In the genomic region with DNA sequence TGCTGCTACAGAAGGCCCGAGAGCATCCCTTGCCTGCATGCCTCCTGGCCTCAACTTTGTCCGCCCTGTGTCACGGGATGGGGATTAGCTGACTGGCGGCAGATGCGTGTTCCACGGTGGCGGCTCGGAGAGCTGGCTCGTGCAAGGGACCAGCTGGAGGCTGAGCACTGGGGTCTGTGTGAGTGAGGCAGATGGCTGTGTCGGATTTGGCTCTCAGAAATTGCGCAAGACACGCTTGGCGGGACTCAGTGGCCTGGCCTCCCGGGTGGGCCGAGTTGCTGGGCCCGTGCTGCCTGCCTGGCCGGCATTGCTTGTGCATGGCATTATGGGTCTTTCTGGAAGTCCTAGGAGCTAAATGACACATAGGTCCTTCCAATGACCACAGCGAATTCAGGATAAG, we compare ENCODE assay signal across 10 mouse cellular contexts.
DNase-seq lines count a peak whose midpoint lies in the region; ATAC-seq lines count a peak whose summit lies in the region.
"Had no signal": no experiment of that assay in that cellular context is flagged by ENCODE, and none has a peak within 500 bp of the region (broad histone marks: within the 10 kb centered on the region; RNA-seq: fewer than 3 reads in every experiment).

No protein-coding gene starts in this region.

- no peak overlapping the region for H3K4me3 ChIP-seq in neural tube, embryonic 11.5 days (ENCODE audit: low read depth, low read length)
- no peak overlapping the region for H3K4me3 ChIP-seq in forebrain, embryonic 11.5 days (ENCODE audit: low read depth, low read length)
- H3K4me3 ChIP-seq in hindbrain, embryonic 11.5 days (ENCODE audit: low read depth, low read length), result no peak overlapping the region
- H3K4me3 ChIP-seq: heart, embryonic 13.5 days; megakaryocyte, embryonic 14.5 days had no signal

- no peaks in the 10 kb centered on the region for H3K9me3 ChIP-seq in neural tube, embryonic 11.5 days (ENCODE audit: control insufficient read depth, low read length)
- H3K9me3 ChIP-seq in forebrain, embryonic 11.5 days (ENCODE audit: control insufficient read depth, low read length), result no peaks in the 10 kb centered on the region
- no peaks in the 10 kb centered on the region for H3K9me3 ChIP-seq in hindbrain, embryonic 11.5 days (ENCODE audit: control insufficient read depth, low read length)
- H3K9me3 ChIP-seq: heart, embryonic 13.5 days; megakaryocyte, embryonic 14.5 days had no signal

- H3K36me3 ChIP-seq in neural tube, embryonic 11.5 days (ENCODE audit: control insufficient read depth, insufficient read depth, low read length), result no peaks in the 10 kb centered on the region
- no peaks in the 10 kb centered on the region for H3K36me3 ChIP-seq in forebrain, embryonic 11.5 days (ENCODE audit: control insufficient read depth, insufficient read depth, low read length)
- H3K36me3 ChIP-seq in hindbrain, embryonic 11.5 days (ENCODE audit: control insufficient read depth, insufficient read depth, low read length), result no peaks in the 10 kb centered on the region
- H3K36me3 ChIP-seq: heart, embryonic 13.5 days had no signal

- H3K27me3 ChIP-seq in neural tube, embryonic 11.5 days (ENCODE audit: control insufficient read depth, insufficient read depth, low read length), result no peaks in the 10 kb centered on the region
- H3K27me3 ChIP-seq in forebrain, embryonic 11.5 days (ENCODE audit: control insufficient read depth, insufficient read depth, low read length), result peaks cover 24% of the 10 kb centered on the region
- peaks cover 2% of the 10 kb centered on the region; the same call in 1 of the 2 replicates for H3K27me3 ChIP-seq in hindbrain, embryonic 11.5 days (ENCODE audit: control insufficient read depth, insufficient read depth, low read length)

- peak; percentile 60; the same call in 1 of the 2 replicates for ATAC-seq in neural tube, embryonic 11.5 days (ENCODE audit: insufficient read depth, low FRiP score, low TSS enrichment)
- ATAC-seq in forebrain, embryonic 11.5 days (replicated peaks; ENCODE audit: low FRiP score), result peak; percentile 29; the same call in 1 of the 2 replicates
- ATAC-seq in hindbrain, embryonic 11.5 days (ENCODE audit: low FRiP score), result peak; percentile 52; the same call in 1 of the 2 replicates
- no peak for ATAC-seq in frontal cortex, adult (ENCODE audit: low TSS enrichment)
- no peak for ATAC-seq in megakaryocyte, adult 5-6 weeks (ENCODE audit: poor library complexity, severe bottlenecking)

- 58% methylated on average over 18 of the region's 18 CpGs for WGBS in neural tube, embryonic 11.5 days
- 42% methylated on average over 18 of the region's 18 CpGs for WGBS in forebrain, embryonic 11.5 days
- 45% methylated on average over 18 of the region's 18 CpGs for WGBS in hindbrain, embryonic 11.5 days

- DNase-seq in neural tube, embryonic 11.5 days (ENCODE audit: low spot score), result peak; percentile 71
- DNase-seq in neural tube, embryonic 10.5 days (ENCODE audit: extremely low spot score, low spot score), result no peak
- DNase-seq in forebrain, embryonic 11.5 days (ENCODE audit: low spot score), result peak; percentile 78
- DNase-seq in hindbrain, embryonic 11.5 days (ENCODE audit: low spot score), result peak; percentile 62
- peak; percentile 69 to 93 for DNase-seq in lung, postnatal 4 days
- DNase-seq in adrenal gland, postnatal 4 days (ENCODE audit: low spot score in 2 of 2), result no peak

- H3K4me2 ChIP-seq in neural tube, embryonic 11.5 days (ENCODE audit: low read depth), result no peak overlapping the region
- no peak overlapping the region for H3K4me2 ChIP-seq in forebrain, embryonic 11.5 days (ENCODE audit: low read depth, low read length, severe bottlenecking)
- no peak overlapping the region for H3K4me2 ChIP-seq in hindbrain, embryonic 11.5 days (replicated peaks; ENCODE audit: low read depth, low read length)
- H3K4me2 ChIP-seq: heart, embryonic 13.5 days had no signal

- peak overlapping the region; percentile 21 for H3K27ac ChIP-seq in neural tube, embryonic 11.5 days (ENCODE audit: low read depth, low read length)
- peak overlapping the region; percentile 28; the same call in 1 of the 2 replicates for H3K27ac ChIP-seq in forebrain, embryonic 11.5 days (ENCODE audit: low read depth, low read length)
- peak overlapping the region; percentile 37; the same call in 1 of the 2 replicates for H3K27ac ChIP-seq in hindbrain, embryonic 11.5 days (ENCODE audit: low read depth, low read length)
- H3K27ac ChIP-seq: heart, embryonic 13.5 days had no signal

- H3K4me1 ChIP-seq in neural tube, embryonic 11.5 days (ENCODE audit: control insufficient read depth, insufficient read depth, low read length), result peaks cover 33% of the 10 kb centered on the region
- peaks cover 39% of the 10 kb centered on the region for H3K4me1 ChIP-seq in forebrain, embryonic 11.5 days (replicated peaks; ENCODE audit: control insufficient read depth, insufficient read depth, low read length)
- H3K4me1 ChIP-seq in hindbrain, embryonic 11.5 days (replicated peaks; ENCODE audit: control insufficient read depth, insufficient read depth, low read length), result peaks cover 30% of the 10 kb centered on the region

- no peak overlapping the region for H3K9ac ChIP-seq in neural tube, embryonic 11.5 days (ENCODE audit: low read length)
- H3K9ac ChIP-seq in forebrain, embryonic 11.5 days (ENCODE audit: low read length), result no peak overlapping the region
- no peak overlapping the region for H3K9ac ChIP-seq in hindbrain, embryonic 11.5 days (ENCODE audit: low read depth, low read length)
- H3K9ac ChIP-seq: heart, embryonic 13.5 days had no signal

Comparison
In these comparisons a context has a peak if more than half of its experiments do, and no peak if none do; other contexts are left out.
1. DNase-seq: peak in neural tube, embryonic 11.5 days (single experiment), forebrain, embryonic 11.5 days (single experiment), hindbrain, embryonic 11.5 days (single experiment) and lung, postnatal 4 days (2 of 2); none in neural tube, embryonic 10.5 days (single experiment) and adrenal gland, postnatal 4 days (0 of 2).
2. ATAC-seq: peak in neural tube, embryonic 11.5 days (single experiment), forebrain, embryonic 11.5 days (single experiment) and hindbrain, embryonic 11.5 days (single experiment); none in frontal cortex, adult (single experiment) and megakaryocyte, adult 5-6 weeks (single experiment).
3. Peak in every context shown above with its lines, with median percentiles within 50 percentile points of each other: H3K27ac ChIP-seq.